Mouse (Mus musculus) right cerebral cortex, adult 18-20 months (tissue): ENCODE data around the gene Usp47.

Experiments
- DNase-seq: peaks from one replicate; pipeline ENCODE4 v3.0.0; 2022; ENCODE audit warnings: mixed read lengths

Gene Usp47

DNA sequence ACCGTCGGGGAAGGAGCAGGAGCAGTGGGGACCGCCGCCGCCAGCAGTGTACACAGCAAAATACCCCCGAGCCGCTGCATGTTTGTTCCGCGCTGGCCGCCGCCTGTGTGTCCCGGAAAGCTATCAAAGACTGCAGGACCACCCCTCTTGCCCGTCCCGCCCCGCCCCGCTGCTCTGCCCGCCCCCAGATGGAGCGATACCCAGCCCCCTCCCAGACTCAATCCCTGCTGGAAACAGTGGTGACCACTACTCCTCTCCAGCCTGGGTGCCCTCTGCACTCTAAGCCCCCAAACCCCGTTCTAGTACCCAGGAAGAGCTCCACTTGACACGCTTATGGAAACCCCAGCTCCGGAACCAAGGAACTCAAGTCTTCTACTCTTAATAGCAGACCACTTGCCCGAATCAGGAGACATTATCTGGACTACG, 135.0 kb downstream of the Usp47 start:
- DNase-seq, result no peak

DNA sequence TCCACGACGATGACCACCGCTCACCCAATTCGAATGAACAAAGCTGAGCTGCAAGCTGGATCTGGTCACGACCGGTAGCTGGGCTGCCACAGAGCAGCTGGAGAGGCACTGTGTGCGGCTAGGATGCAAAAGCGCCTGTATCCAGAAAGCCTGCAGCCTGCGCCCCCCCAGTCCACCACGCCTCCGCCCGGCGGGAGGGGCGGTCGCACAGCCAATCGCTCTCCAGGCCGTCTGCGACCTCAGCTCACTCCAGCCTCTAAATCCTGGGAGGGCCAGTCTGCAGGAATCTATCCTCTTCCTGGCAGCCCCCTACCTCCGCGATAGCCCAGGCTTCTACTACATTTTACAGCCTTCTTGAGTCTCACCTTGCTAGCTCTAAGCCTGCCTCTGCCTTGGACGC, 135.6 kb downstream of the Usp47 start, which contains the start of gene Dkk3:
Dkk3 (minus strand) TSS at position 116 of the 400 bp plus-strand sequence.
- DNase-seq, result peak; percentile 63

DNA sequence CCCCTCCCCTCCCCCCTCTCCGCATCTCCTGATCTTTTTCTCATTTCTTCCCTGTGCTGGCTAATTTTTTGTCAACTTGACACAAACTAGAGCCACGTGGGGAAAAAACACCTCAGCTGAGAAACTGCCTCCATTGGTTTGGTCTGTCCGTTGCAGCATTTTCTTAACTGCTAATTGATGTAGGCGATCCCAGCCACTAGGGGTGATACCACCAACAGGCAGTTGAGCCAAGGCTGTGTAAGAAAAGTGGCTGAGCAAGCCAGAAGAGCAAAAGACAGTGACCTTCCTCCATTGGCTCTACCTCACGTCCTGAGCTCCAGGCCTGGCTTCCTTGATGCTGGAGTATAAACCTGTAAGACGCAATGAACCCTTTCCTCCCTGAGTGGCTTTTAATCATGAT, 136.5 kb downstream of the Usp47 start:
- DNase-seq, result no peak
